Mouse (Mus musculus): ENCODE measurements around the gene Ksr2. TPM values are rescaled to one million over a fixed set of nuclear protein-coding genes. Genes with fewer than 3 reads are reported as not detected.
"Not testable (repeated sequence)": the region's sequence is repeated elsewhere in the genome, so short reads cannot be mapped to it uniquely, and the experiment has no call there.

Ksr2 gene
- polyA plus RNA-seq, 1 experiment, result 0.03 TPM

DNA sequence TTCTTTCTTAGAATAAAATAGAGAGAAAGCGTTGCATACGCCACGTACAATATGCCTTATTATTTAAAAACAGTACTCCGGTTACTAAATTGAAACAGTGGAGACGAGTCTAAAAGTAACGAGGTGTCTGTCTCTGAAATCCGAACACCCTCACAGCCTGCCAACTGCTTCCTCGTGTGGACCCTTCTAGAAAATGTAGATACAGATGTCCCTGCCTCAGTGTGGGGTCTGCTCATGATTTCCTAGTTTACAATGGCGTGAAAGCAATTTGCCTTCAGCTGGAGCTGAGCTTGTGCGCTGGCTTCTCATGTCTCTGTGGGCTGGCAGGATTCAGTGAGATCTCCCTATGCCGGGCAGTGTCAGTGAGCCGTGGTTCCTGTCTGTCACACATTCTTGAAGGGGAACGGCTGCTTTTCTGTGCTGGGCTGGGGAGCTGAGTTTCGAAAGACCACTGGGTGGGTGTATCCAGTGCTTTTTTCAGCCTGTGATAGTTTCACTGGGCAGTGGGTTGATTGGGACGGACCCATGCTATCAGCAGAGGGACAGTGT lies 194.0 kb downstream of the Ksr2 start:
- no peak for TF ChIP-seq GATA1 (IDR thresholded peaks at IDR 0.05; ENCODE audit: borderline replicate concordance, low read length)
- TF ChIP-seq FLI1 (IDR thresholded peaks at IDR 0.05; ENCODE audit: low read length), result no peak
- no peaks in the 10 kb centered on the region for H3K4me1 ChIP-seq
- peaks cover 2% of the 10 kb centered on the region for H3K27me3 ChIP-seq (replicated peaks)
- H3K36me3 ChIP-seq (replicated peaks; ENCODE audit: low read length), result no peaks in the 10 kb centered on the region
- H3K4me3 ChIP-seq (replicated peaks), result no peak overlapping the region
- no peaks in the 10 kb centered on the region for H3K9me3 ChIP-seq

DNA sequence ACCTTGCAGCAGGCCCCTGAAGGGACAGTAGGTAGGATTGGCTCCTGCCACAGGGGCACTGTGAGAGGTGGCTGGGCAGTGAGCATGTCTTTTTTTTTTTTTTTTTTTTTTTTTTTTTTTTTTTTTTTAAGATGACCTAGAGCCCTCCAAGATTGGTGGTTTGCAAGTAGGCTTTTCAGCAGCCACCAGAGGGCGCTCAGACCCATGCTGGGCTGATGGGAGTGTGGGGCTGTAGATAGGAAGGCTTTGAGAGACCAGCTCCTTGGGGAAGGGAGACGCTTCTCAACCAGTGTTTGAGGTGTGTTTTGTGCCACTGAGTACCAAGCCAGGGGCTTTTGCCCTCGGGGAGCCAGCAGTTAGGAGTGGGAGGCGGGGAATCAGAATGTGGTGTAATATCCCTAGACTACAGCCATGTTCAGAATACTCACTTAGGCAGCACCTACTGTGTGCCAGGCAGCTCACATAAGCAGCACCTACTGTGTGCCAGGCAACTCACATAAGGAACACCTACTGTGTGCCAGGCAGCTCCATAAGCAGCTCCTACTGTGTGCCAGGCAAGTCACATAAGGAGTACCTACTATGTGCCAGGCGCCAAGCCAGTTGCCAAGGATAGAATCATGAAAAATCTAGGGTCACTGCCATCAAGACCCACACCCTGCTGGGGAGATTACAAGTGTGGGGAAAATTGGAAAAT lies 200.7 kb downstream of the Ksr2 start:
- H3K4me1 ChIP-seq, result no peaks in the 10 kb centered on the region
- TF ChIP-seq GATA1 (IDR thresholded peaks at IDR 0.05; ENCODE audit: borderline replicate concordance, low read length), result no peak
- no peak for TF ChIP-seq FLI1 (IDR thresholded peaks at IDR 0.05; ENCODE audit: low read length)
- peaks cover 10% of the 10 kb centered on the region; the same call in 1 of the 2 replicates for H3K9me3 ChIP-seq
- H3K27me3 ChIP-seq (replicated peaks), result no peaks in the 10 kb centered on the region
- no peaks in the 10 kb centered on the region for H3K36me3 ChIP-seq (replicated peaks; ENCODE audit: low read length)
- H3K4me3 ChIP-seq (replicated peaks), result no peak overlapping the region

- Histone ChIP-seq H3K36me3 (replicated peaks; ENCODE audit: low read length) (no peaks in the 10 kb centered on the region), H3K4me3 (replicated peaks) (no peak overlapping the region), H3K4me1 (no peaks in the 10 kb centered on the region), H3K27me3 (replicated peaks) (no peaks in the 10 kb centered on the region), H3K9me3 (peaks cover 14% of the 10 kb centered on the region; the same call in 1 of the 2 replicates)
- no peak for TF ChIP-seq FLI1 (IDR thresholded peaks at IDR 0.05; ENCODE audit: low read length)
- TF ChIP-seq GATA1 (IDR thresholded peaks at IDR 0.05; ENCODE audit: borderline replicate concordance, low read length), result no peak
These were observed 206.5 kb downstream of the Ksr2 start for GRCm38 (mm10) chr5:117620292-117620691.

- Histone ChIP-seq H3K27me3 (replicated peaks) (no peaks in the 10 kb centered on the region), H3K4me1 (no peaks in the 10 kb centered on the region), H3K4me3 (replicated peaks) (no peak overlapping the region), H3K9me3 (0 out of 2 replicates have a peak, but pooled peaks cover 4% of the 10 kb centered on the region), H3K36me3 (replicated peaks; ENCODE audit: low read length) (no peaks in the 10 kb centered on the region)
- no peak for TF ChIP-seq GATA1 (IDR thresholded peaks at IDR 0.05; ENCODE audit: borderline replicate concordance, low read length)
- TF ChIP-seq FLI1 (IDR thresholded peaks at IDR 0.05; ENCODE audit: low read length), result no peak
These were observed 208.4 kb downstream of the Ksr2 start for GRCm38 (mm10) chr5:117622221-117622620.

- not testable (repeated sequence) for H3K4me1 ChIP-seq; H3K36me3 ChIP-seq (replicated peaks; ENCODE audit: low read length); H3K9me3 ChIP-seq; H3K4me3 ChIP-seq (replicated peaks); H3K27me3 ChIP-seq (replicated peaks)
These were observed 209.4 kb downstream of the Ksr2 start for GRCm38 (mm10) chr5:117623206-117623605.

DNA sequence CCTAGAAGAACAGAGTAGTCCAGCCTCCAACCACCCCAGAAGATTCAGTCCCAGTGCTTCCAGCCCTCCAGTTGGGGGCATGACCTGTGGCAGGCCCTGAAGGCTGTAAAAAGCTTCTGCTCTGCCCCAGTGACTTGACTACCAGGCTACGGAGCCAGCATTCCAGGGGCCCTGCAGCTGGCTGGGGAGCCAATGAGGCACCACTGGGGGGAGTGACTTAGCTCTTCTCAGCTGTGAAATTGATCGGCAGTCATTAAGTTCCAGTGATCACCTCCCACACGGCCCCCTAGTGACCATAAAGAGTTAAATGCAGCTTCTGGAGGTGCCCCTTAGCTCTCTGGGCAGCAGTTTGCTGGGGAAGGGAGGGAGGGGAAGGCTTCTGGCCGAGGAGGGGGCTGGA lies 213.1 kb downstream of the Ksr2 start:
- no peaks in the 10 kb centered on the region for H3K27me3 ChIP-seq (replicated peaks)
- H3K4me1 ChIP-seq, result no peaks in the 10 kb centered on the region
- TF ChIP-seq GATA1 (IDR thresholded peaks at IDR 0.05; ENCODE audit: borderline replicate concordance, low read length) (no peak), FLI1 (IDR thresholded peaks at IDR 0.05; ENCODE audit: low read length) (no peak)
- no peak overlapping the region for H3K4me3 ChIP-seq (replicated peaks)
- H3K9me3 ChIP-seq, result peaks cover 7% of the 10 kb centered on the region; the same call in 1 of the 2 replicates
- no peaks in the 10 kb centered on the region for H3K36me3 ChIP-seq (replicated peaks; ENCODE audit: low read length)

DNA sequence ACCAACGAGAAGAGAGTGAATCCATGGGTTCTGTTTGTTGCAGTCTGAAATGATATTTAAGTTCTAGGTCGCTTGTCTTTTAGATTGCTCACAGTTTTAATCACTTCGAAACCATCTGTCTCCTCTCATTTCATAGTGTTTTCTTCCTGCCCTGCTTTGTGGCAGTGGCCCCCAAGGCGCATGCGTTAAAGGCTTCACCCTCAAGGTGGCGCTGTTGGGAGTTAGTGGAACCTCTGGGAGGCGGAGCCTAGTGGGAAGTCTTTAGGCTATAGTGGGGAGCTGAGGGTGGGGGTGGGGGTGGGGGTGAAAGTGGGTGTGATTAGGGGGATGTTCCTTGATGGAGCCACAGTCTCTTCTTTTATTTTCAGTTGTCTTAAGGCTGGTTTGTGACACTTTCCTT lies 214.6 kb downstream of the Ksr2 start:
- no peak overlapping the region for H3K4me3 ChIP-seq (replicated peaks)
- no peak for TF ChIP-seq FLI1 (IDR thresholded peaks at IDR 0.05; ENCODE audit: low read length)
- no peak for TF ChIP-seq GATA1 (IDR thresholded peaks at IDR 0.05; ENCODE audit: borderline replicate concordance, low read length)
- no peaks in the 10 kb centered on the region for H3K36me3 ChIP-seq (replicated peaks; ENCODE audit: low read length)
- H3K4me1 ChIP-seq, result no peaks in the 10 kb centered on the region
- H3K9me3 ChIP-seq, result peaks cover 11% of the 10 kb centered on the region; the same call in 1 of the 2 replicates
- H3K27me3 ChIP-seq (replicated peaks), result no peaks in the 10 kb centered on the region

GRCm38 (mm10) chr5:117629570-117629969 lies 215.8 kb downstream of the Ksr2 start:
- Histone ChIP-seq H3K36me3 (replicated peaks; ENCODE audit: low read length) (no peaks in the 10 kb centered on the region), H3K4me1 (no peaks in the 10 kb centered on the region), H3K9me3 (peaks cover 14% of the 10 kb centered on the region; the same call in 1 of the 2 replicates)

GRCm38 (mm10) chr5:117635211-117635610 lies 221.4 kb downstream of the Ksr2 start:
- TF ChIP-seq FLI1 (IDR thresholded peaks at IDR 0.05; ENCODE audit: low read length), result no peak
- TF ChIP-seq GATA1 (IDR thresholded peaks at IDR 0.05; ENCODE audit: borderline replicate concordance, low read length), result no peak
- no peak overlapping the region for H3K4me3 ChIP-seq (replicated peaks)
- H3K27me3 ChIP-seq (replicated peaks), result no peaks in the 10 kb centered on the region
- no peaks in the 10 kb centered on the region for H3K36me3 ChIP-seq (replicated peaks; ENCODE audit: low read length)
- H3K9me3 ChIP-seq, result 0 out of 2 replicates have a peak, but pooled peaks cover 11% of the 10 kb centered on the region
- H3K4me1 ChIP-seq, result no peaks in the 10 kb centered on the region

More at GRCm38 (mm10) chr5:117629570-117629969, 215.8 kb downstream of the Ksr2 start:
- TF ChIP-seq GATA1 (IDR thresholded peaks at IDR 0.05; ENCODE audit: borderline replicate concordance, low read length) (no peak), FLI1 (IDR thresholded peaks at IDR 0.05; ENCODE audit: low read length) (no peak)
- H3K4me3 ChIP-seq (replicated peaks), result no peak overlapping the region
- H3K27me3 ChIP-seq (replicated peaks), result no peaks in the 10 kb centered on the region

DNA sequence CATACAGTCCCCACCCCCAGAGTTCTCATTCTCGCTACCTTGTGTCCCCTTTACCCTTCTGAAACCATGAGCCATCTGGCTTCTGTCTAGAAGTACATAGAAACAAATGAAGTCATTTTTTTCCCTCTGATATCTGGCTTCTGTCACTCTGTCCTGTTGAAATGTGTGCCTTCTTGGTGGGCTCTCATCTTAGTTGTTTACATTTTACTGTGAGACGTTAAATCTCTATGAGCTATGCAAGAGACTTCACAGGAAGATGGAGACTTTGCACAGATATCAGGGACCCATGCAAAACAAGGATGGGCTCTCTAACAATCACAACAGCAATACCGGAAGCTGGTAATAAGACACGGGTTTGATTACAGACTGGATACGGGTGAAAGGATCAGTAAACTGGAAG lies 222.0 kb downstream of the Ksr2 start:
- TF ChIP-seq FLI1 (IDR thresholded peaks at IDR 0.05; ENCODE audit: low read length), result no peak
- no peak for TF ChIP-seq GATA1 (IDR thresholded peaks at IDR 0.05; ENCODE audit: borderline replicate concordance, low read length)
- H3K4me3 ChIP-seq (replicated peaks), result no peak overlapping the region
- no peaks in the 10 kb centered on the region for H3K4me1 ChIP-seq
- H3K27me3 ChIP-seq (replicated peaks), result no peaks in the 10 kb centered on the region
- no peaks in the 10 kb centered on the region for H3K36me3 ChIP-seq (replicated peaks; ENCODE audit: low read length)
- 0 out of 2 replicates have a peak, but pooled peaks cover 11% of the 10 kb centered on the region for H3K9me3 ChIP-seq
